Mouse (Mus musculus) cerebellum, adult 18-20 months (tissue): ENCODE measurements at regions not wholly inside any gene's neighbourhood (a gene's known extent, or its start where the extent isn't known, plus 50 kb on each side); places are given as distances from the start of the nearest gene placed in this dataset.

Experiments
- DNase-seq, 2 experiments: peaks; one replicate each; pipeline ENCODE4 v3.0.0; 2021

DNA sequence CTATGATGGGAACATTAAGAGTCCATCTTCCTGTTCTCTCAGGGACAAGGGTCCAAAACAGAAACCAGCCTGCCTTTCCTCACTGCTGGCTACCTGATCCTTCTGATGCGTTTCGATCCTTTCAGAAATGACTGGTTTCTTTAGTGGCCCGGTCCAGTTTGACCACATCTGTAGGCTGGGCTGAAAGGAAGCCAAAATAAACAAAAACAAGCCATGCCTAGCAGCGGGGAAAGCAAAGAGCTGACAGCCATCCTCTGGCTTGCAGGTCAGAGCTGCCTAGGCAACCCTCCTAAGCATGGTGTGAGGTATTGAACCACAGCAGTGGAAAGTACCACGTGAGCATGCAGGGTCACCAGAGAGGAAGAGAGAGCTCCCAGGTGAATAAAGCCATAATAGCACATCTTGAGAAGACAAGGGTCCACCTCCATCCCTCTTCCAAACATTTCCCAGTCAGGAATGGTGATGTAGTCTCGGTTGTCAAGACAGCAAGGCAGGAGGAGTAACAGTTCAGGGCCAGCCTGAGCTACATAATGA, 146.6 kb downstream of the Rybp start:
- no peak for DNase-seq

DNA sequence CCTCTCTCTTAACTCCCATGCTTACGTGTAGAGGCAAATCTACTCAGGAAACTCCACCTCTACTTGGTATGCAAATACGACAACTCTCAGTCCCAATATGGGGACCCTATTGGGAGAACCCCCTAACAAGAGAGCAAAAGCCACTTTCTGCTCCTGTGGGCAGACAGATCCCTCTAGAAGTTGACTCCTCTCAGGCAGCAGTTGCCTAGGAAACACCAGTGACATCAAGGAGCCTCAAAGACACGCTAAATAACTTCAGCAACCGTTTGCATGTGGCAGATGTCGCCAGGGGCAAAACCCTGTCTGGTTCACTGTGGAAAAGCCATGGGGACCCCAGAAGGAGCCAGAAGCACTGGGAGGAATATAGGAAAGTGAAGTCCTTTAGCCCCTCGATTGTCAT, 147.5 kb downstream of the Rybp start:
- DNase-seq, result no peak

DNA sequence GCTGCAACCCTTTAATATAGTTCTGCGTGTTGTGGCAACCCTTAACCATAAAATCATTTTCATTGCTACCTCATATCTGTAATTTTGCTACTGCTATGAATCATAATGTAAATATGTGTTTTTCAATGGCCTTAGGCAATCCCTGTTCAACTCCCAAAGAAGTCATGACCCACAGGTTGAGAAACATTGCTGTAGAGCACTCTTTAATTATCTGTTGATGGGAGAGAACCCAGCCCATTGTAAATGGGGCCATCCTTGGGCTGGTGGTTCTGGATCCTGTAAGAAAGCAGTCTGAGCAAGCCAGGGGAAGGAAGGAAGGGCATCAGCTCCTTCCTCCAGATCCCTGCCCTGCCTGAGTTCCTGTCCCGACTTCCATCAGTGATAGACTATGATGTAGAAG, 148.6 kb downstream of the Rybp start:
- DNase-seq, result no peak

- no peak for DNase-seq
These were observed 152.1 kb downstream of the Rybp start for GRCm38 (mm10) chr6:100135177-100135576.

DNA sequence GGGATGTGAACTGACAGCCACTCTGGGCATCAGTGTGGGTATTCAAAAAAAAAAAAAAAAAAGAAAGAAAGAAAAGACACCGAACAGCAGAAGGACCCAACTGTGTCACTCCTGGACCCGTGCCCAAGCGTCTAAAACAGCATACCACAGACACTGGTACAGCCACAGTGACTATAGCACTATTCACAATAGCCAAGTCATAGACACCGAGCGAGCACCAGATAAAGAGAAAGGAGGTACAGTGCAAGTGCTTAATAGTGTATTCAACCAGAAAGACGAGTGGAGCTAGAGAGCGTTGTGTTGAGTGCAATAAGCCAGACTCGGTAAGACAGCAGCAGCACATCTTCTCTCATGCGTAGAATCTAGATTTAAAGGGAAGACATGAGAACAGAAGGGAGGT, 153.3 kb downstream of the Rybp start:
- no peak for DNase-seq

- no peak for DNase-seq
These were observed 154.2 kb downstream of the Rybp start for GRCm38 (mm10) chr6:100132916-100133600.

GRCm38 (mm10) chr6:100127221-100128143, 159.8 kb downstream of the Rybp start:
- peak; percentile 71 to 78 for DNase-seq

GRCm38 (mm10) chr6:100126736-100127135, 160.5 kb downstream of the Rybp start:
- peak in 1 of 2 experiments; percentile 22 for DNase-seq

- DNase-seq, result no peak
These were observed 161.0 kb downstream of the Rybp start for GRCm38 (mm10) chr6:100126326-100126725.

- DNase-seq, result no peak
These were observed 166.0 kb downstream of the Rybp start for GRCm38 (mm10) chr6:100121240-100121639.

DNA sequence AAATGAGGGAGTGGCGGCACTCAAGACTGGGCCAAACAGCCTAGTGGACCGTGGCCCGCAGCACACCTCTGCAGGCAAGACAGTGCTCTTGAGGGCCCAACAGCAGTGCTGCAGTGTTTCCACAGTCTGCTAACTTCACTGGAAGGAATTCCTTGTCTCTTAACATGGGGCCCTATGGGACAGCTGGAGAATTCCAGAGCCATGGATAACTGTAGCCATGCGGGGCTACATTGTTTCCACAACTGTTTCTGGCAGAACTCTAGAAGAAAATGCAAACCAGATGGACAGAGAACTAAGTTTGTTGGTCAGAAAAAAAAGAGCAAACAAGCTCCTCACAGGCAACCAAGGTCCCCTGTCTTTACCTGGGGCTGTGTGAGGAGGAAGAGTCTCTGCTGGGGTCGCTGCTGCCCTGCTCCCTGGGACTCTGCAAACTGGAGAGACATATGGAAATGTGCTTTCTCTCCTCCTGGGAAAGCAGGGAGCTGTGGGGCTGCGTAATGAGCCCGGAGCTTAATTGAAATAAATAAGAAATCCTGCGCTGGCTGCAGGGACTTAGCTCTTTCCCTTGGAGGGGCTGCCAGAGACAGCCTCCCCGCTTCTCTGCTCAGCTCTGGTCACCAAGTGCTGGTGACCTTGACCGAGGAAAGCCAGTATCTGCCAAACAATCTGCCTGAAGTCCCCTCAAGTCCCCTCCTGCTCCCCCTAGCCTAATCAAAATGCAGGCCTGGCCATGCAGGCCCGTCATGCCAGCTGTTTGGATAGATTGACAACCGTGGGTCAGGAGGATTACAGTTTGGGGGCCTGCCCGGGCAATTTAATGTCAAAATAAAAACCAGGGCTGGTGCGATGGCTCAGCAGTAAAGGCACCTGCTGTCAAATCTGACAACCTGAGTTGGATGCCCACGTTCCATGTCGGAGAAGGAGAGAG, 167.0 kb downstream of the Rybp start:
- DNase-seq, result no peak

GRCm38 (mm10) chr6:100117084-100117483, 170.2 kb downstream of the Rybp start:
- DNase-seq, result no peak

DNA sequence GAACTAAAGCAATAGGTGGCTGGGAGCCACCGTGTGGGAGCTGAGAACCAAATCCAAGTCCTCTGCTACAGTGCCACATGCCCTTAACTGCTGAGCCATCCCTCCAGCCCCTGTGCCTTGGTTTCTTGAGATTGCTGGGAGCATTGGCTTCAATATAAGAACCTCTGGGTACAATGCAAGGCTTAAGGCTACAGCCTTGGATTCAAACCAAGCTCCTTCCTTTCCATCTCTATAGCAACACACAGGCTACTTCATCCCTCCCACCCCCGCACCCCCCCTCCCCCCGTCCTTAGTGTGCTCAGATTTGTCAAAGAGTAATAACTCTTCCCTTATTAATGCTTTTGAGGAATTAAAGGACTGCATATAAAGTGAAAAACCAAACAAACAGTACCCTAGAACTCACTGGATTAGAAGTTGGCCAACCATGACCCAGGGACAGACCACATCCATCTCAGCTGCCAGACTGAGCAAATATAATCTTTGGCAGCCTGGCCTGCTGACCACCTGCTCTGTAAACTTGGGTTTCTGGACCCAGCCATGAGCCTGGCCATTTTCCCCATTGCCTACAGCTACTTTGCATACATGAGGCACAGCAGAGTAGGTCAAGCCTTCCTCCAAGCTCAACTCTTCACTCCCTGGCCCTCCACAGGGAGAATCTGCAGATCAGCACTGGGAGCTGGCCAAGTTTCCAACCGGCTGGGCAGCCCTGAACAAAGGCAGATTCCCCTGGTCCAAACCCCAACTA, 173.7 kb downstream of the Rybp start:
- peak in 1 of 2 experiments; percentile 19 for DNase-seq

- DNase-seq, result peak; percentile 63 to 64
These were observed 176.2 kb downstream of the Rybp start for GRCm38 (mm10) chr6:100110981-100111660.

- DNase-seq, result no peak
These were observed 177.3 kb downstream of the Rybp start for GRCm38 (mm10) chr6:100109979-100110378.

GRCm38 (mm10) chr6:100109351-100109750, 177.9 kb downstream of the Rybp start:
- DNase-seq, result no peak

- no peak for DNase-seq
These were observed 179.8 kb downstream of the Rybp start for GRCm38 (mm10) chr6:100107508-100107907.

GRCm38 (mm10) chr6:100107066-100107465, 180.2 kb downstream of the Rybp start:
- no peak for DNase-seq

DNA sequence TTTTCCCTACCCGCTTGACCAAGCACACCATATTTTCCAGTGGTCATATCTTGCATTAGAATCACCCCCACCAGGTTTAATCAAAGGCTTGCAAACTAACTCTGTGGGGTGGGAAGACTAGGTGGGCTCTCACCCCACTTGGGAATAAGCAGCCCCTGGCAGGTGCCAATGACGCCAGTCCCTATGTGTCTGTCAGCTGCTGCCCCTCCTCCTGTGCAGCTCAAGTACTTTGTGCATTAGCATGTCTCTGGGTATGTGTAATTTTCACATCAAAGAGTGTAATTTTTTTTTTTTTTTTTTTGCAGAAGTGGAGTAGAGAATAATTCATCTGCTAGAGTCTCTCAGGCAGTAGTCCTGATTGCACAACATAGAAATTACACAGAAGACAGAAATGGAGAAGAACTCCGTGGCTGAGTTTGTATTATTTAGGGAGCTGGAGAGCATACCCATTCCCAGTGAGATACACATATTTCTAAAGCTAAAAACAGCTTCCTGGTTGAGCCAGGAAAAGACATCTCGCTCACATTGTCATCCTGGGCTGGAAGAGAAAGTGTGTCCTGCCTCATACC, 186.6 kb downstream of the Rybp start:
- DNase-seq, result no peak

DNA sequence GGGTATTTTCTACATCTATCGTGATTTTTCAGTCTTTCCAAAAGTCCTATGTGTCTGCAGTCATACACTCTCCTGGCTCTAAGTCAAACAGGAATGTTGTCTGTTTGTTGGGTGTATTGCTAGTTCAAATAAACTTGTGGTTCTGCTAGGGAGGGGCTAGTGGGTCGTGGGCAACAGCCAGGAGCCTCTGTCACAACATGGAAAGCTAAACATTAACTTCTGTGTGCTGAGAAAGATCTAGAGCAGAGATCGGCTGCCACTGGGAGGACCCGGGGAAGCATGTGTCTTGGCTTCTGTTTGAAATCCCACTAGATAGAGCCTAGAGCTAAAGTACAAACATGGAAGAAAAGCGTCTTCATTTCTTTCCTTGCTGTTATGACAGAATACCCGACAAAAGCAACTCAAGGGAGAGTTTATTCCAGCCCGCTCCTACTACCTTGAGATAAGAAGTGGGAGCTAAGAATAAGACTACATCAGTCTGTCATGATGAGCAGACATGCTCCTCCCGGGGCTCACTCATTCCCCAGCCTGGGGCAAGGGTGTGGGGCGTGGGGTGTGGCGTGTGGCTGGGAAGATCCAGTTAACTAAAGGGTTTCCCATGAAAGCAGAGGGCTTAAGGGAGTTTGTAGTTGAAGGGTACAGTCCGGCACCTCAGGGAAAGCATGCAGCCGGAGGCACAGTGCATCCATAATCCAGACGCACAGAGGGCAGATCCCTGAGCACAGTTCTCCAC, 190.7 kb downstream of the Rybp start:
- DNase-seq, result no peak
